Mouse (Mus musculus): ENCODE data around the gene Iqcc.
A peak's percentile ranks its signal among the peaks of the same experiment; 100 is the strongest.

Iqcc gene

DNA sequence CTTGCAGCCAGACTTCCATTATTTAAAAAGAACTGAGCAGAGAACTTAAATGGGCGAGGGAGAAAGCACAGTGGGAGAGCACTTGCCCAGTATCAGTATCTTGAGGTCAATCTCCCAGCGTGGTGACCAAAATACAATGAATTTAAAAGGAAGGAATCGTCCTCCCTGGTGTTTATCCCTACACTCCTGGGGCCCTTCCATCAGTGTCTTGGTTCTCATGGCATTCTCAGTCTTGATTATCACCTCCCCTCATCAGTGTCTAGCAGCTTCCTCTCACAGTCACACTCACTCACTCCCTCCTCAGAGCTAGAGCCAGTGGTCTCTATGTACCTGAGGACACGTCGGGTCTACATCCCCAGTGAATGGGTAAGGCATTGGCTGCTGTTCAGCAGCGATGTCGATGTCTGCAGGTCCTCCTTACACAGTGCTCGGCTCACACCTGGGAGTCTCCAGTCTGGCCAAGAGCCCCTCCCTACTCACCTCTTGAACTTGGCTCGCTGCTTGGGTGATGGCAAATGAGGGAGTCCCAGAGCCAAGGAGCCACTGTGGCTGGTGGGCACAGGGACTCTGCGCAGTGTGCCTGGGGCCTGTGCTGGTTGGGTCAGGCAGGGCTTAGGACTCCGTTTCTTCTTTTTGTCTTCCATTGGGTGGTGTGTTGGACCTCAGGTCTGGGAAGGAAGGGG, 3.4 kb upstream of the Iqcc start:
- no peak for DNase-seq (ENCODE audit: low read depth)

DNA sequence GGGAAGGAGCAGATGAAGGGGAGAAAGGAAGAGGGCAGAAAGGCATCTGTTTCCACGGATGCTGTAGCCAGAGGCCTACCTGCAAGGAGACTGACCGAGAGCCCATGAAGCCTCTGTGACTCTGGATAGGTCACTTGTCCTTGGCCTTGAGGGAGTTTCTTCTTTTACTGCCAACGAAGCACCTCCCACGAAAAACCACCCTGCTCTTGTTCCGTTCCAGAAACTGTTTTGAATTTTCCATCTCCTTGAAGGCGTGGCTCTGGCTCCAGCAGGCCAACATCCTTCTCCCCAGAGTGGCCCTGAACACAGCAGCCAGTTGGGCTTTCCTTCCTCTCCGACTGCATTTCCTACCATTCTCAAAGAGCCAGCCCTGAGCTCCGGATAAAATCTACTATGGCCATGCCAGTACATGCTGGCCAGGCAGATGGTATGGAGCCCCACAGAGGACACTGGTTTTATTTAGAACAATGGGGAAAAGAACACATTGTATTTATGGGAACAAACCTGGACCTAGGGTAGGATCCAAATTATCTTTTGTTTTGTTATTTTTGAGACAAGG, 2.5 kb upstream of the Iqcc start:
- DNase-seq (ENCODE audit: low read depth) = no peak

DNA sequence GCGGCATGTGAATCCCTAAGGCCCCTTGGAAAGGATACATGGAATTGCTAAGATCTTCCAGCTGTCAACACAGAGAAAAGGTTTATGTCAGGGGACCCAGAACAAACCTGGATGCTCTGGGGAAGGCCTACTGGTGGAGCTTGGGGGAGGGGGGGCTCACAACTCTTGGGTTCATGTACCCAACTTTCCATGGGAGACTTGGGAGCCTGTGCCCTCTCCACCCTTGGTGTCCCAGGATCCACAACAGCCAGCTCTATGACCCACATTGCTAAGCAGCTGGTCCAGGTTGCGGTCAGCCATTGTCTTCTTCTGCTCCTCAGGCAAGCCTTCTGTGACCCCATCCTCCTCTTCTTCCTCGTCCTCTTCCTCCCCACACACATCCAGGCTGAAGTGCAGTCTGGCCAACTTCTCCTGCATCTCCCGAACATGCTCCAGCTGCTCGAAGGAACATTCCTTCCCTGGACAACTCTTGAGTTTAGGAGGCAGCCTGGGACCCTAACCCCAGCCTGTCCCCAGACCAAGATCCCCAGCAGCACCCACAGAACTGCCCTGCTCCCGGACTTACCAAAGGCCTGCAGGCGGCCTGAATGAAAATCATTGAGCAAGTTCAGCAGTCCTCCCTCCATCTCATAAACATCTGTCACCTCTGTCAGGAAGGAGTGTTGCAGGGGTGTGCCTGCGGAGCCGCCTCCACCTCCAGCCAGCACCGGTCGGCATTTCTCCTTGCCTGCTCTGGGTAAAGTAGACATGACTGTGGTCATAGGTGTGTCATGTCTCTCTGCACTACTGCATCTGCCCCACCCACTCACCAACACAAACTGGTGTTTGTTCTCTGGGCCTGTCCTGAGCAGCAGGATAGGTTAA, 1.8 kb upstream of the Iqcc start:
- DNase-seq (ENCODE audit: low read depth) = no peak

DNA sequence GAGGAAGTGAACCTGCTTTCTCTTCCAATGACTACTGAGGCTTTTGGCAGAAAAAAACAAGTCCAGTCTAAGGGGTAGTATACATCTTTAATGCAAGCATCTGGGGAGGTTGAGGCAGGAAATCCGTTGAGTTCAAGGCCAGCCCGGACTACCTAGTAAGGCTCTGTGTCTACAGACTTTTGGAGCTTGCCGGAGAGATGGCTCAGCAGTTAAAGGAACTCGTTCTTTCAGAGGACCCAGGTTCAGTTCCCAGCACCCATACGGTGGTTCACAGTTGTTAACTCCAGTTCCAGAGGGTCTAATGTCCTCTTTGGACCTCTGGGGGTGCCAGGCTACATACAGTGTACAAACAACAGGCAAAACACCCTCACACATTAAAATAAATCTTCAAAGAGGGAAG, 868 bp downstream of the Iqcc start:
- no peak for DNase-seq (ENCODE audit: low read depth)

DNA sequence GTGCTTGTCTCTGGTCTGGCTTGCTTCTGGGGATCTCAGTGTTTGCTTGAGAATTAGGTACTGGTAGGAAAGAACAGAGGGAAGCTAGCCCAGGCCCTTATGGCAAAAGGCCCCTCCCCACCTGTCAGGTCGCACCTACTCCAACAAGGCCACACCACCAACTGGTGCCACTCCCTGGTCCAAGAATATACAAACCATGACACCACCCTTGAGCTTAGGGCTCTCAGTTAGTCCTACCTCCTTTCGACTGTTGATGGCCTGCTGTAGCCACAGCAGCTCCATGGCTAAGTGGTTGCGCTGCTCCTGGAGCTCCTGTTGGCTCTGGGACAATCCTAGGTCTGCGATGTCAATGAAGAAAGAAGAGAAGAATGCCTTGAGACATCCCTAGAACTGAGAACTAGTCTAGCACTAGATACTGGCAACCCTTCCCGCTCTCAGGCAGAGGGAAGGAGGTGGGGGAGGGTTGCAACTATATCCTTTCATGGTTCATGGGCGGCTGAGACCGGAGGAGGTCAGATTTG, 1.7 kb downstream of the Iqcc start:
- DNase-seq (ENCODE audit: low read depth) = no peak

DNA sequence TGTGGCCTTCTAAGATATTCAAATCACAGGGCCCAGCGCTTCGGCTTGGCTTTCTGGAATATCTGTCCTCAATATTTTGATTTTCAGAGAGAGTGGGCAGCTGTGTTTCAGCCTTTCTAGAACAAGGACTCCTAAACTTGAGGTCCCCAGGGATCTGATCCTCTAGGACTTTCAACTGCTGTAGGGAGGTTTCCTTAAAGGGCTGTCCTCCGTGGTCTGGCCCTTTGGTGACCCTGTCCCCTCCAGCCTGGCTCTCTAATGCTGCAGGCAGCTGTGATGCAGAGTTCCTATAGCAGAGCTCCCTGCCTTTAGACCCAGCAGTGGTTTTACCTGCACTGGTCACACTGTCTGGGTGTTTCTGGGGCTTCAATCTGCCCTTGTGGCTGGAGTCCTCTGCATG, 2.3 kb downstream of the Iqcc start:
- DNase-seq (ENCODE audit: low read depth) = no peak

DNA sequence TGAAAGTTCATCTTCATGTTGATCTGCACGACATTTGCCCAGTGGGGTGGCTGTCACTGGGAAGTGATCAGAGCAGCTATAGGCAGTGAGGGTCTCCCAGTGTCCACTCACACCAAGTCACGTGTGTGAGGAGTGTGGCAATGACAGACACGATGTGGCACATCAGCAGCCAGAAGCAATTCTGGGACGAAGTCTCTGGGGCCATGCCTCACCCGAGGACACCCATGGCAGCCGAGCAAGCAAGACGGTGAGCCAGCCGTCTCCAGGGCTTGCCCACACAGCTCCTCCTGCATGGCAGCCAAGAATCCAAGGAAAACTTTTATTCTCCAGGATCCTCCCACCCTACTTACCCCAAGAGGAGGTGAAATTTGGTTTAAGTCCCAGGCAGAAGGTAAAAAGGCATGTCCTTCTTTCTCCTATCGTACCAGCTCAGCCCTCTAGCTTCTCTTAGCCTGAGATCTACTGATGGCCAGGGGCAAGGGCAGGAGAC, 3.1 kb downstream of the Iqcc start:
- no peak for DNase-seq (ENCODE audit: low read depth)

DNA sequence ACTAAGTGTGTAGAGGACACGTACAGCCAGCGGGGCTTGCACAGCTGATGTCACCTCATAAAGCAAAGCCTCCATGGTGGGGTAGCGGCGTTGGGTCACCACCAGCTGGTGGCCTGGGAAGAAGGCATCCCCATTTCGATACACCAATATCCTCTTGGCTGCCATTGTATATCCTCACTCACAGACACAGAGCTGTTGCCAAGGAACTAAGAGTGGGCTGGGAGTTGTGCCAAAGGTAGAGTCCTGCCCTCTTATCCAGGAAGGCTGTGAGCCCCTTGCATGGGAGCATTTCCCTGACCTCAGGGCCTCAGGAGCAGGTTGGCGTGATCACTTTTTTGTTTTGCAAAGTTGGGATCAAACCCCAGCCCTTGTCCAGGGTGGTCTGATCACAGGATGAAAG, 4.8 kb downstream of the Iqcc start, which contains the start of gene Dcdc2b:
TSS of gene Dcdc2b (minus strand) at position 165 of the 400 bp plus-strand sequence.
- DNase-seq (ENCODE audit: low read depth) = peak; percentile 31

DNA sequence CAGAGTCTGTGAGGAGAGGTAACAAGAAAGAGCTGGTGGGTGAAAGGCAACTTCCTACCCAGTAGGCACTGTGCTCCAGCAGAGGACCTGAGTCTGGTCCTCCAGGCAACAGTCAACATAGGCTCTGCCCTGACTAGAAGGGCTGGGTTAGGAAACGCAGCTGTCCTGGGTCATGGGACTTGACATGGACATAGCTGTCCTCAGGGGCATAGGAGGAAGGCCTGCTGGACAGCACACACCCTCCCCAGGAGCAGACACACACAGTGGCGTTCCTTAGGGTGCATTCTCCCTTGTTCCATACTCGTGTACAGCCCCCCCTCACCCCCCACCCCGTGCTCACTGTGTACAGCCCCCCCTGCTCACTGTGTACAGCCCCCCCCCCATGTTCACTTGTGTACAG, 8.4 kb downstream of the Iqcc start:
- no peak for DNase-seq (ENCODE audit: low read depth)

DNA sequence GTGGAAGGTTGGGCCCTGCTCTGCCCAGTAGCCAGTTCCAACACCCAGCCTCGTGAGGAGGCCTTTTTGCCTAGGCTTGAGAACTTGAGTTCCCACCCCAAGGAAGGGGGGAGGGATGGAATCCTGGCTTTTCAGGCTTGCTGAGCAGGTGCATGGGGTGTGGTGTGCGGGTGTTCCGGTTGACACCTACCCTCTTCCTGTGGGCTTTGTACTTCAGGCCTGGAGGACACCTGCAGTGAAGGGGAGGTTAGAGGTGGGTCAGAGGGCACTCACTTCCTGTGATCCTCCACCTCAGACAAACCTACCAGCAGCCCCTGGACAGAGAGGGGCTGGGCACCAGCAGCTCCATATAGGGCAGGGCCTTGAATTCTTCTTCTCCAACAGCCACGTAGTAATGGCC, 8.9 kb downstream of the Iqcc start:
- DNase-seq (ENCODE audit: low read depth) = no peak

DNA sequence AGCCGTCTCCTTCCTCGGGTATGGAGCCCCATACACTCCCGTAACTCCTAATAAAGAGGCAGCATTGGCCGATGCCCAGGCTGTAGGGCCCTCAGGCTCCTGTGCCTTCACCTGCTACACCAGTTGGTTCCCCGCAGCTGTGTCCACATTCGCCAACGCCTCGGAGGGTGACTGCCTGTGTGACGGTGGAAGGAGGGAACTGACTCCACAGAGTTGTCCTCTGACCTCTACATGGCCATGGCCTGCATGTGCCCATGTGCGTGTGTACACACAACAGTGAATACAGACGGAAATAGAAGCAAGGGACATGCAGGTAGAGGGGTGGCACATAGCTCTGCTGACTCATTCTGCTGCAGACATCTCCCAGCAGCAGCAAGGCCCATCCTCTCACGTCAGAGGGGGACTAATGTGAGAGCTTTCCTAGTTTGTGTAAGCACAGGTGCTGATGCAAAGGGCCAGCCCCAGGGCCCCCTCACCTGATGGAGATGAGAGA, 9.7 kb downstream of the Iqcc start:
- DNase-seq (ENCODE audit: low read depth) = no peak

DNA sequence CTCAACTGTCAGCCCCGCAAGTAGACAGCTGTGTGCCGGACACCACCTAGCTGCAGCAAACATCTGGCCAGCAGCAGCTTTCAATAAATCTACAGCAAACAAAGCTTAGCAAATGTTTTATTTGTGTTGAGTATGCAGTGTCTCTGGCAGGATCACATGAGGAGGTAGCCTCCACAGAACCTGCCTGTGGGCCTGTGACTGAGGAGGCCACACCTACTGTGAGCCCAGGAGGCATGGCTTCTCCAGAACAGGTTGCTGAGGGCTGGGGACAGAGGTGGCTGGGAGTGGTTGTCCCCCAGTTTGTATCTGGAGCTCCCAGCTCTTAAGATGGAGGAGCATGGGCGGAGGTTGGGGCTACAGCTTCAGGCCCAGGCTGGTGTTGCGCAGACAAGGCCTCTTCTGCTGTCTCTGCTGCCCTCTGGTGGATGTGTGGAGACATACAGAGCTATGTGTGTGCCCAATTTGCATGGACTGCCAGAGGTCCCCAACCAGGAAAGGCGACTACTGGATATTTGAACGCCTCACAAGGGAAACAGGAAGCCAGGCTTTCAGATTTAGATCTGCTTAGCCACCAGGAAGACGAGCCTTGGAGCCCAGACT, 10.4 kb downstream of the Iqcc start:
- DNase-seq (ENCODE audit: low read depth) = peak; percentile 95

DNA sequence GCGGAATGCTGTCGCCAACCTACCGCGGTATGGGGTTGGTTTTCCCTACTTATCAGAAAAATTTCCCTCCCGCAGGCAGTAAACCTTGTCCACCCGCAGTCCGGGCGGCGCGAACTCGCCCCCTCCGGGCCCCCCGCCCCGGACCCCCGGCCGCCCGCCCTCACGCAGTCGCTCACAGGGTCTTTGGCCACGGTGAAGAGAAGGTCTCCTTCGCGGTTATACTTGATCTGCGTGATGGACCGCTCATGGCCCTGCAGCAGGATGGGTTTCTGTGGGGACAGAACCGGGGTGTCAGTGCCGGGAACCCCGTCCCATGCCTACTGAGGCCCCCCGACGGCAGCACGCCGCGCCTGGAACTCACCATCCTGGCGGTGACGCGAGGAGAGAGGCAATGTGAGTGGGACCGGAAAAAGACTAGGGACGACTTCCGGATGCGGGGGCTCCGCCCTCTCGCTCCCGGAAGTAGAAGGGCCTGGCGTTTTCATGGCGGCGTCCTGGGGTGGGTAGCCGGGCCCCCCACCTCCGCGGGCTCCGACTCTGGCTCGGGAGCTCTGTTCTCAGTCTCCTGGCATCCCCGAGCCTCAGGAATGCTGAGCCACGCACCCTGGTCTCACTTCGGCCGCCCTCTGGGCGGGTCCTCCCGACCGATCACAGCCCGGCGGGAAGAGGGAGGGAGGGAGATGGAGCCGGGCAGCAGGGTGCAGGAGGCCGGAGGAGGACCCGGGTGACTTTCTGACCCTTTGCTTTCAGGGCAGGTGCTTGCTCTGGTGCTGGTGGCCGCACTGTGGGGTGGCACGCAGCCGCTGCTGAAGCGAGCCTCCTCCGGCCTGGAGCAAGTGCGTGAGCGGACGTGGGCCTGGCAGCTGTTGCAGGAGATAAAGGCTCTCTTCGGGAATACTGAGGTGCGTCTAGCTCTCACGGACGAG, 18.4 kb downstream of the Iqcc start, which contains the start of the genes Eif3i and Tmem234:
TSS of gene Eif3i (minus strand) at position 416 of the 926 bp plus-strand sequence.
TSS of gene Tmem234 (plus strand) at position 436 of the 926 bp plus-strand sequence.
- peak; percentile 90 for DNase-seq (ENCODE audit: low read depth)

DNA sequence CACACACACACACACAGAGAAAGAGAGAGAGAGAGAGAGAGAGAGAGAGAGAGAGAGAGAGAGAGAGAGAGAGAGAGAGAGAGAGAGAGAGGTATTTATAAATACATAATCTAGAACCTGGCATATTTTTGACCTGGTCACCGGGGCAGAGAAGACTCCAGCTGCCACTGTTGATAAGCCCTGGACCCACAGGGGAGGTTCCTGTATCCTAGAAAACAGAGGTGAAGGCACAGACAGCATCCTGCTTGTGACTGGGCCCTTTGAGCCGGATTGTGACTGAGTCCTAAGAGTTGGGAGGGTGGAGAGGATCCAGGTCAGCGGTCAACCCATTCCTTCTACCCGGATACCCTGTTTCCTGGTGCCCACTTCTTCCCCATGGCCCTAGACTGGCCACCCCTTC, 30.0 kb downstream of the Iqcc start:
- no peak for DNase-seq (ENCODE audit: low read depth)

DNA sequence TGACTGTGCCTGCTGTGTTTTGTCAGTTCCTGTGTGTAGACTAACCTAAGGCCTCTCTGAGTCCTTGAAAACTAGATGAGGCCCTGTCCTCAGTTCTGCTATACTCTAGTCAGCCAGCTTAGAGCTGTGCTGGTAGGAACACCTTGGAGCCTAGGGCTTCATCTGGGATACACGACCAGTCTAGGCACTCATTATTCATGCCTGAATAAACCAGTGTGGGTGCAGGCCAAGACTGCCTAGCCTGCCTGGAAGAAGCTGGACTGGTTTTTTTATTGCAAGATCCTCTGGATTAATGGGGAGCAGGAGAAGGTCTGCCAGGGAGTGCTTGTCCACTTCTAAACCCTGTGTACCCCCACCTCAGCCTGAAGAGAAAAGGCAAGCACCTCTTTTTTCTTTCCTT, 32.0 kb downstream of the Iqcc start:
- DNase-seq (ENCODE audit: low read depth) = no peak

DNA sequence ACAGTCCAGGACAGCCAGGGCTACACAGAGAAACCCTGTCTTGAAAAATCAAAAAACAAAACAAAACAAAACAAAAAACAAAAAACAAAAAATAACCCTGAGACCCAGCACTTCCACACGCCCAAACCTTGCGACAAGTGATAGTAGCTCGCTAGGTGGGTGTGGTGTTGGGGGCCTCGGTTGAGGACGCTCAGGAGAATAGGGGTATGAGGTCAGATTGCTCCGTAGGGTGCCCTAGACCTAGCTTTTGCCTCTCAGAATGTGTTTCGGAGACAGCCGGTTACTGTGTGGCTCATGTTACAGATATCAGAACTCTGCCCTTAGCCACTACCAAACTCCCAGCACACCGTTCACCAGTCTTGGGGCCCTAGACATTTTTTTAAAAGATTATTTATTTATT, 33.1 kb downstream of the Iqcc start:
- no peak for DNase-seq (ENCODE audit: low read depth)

DNA sequence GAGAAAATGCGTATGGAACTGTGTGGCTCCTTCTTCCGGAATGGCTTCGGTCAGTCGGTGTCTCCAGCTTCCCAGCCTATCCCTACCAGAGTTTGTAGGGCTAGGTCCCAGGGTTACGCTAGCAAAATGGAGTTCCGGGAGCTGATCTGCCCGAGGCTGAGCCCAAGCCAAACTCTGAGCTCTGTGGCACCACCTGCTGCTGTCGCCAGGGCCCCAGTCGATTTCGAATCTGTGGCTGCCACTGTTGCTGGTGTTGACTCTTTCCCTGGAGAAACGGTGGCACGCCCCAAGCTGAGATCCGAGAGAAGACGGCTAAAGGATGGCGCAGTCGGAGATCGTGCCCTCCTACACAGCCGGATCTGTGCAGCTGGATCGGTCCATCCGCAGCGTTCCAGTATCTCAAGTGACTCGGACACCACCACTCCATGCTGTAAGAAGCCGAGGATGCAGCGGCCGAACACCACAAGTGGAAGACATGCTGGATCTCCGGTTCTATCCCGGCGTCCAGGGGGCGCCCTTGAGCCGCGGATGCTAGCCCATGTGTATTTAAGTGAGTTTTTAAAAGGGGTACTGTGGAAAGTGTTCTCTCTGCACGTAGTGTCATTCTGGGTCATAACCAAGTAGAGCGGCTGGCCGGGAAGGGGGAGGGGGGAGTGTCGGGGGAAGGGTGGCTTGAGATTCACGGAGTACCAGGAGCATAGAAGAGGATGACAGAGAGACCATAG, 33.9 kb downstream of the Iqcc start:
- DNase-seq (ENCODE audit: low read depth) = peak; percentile 82

DNA sequence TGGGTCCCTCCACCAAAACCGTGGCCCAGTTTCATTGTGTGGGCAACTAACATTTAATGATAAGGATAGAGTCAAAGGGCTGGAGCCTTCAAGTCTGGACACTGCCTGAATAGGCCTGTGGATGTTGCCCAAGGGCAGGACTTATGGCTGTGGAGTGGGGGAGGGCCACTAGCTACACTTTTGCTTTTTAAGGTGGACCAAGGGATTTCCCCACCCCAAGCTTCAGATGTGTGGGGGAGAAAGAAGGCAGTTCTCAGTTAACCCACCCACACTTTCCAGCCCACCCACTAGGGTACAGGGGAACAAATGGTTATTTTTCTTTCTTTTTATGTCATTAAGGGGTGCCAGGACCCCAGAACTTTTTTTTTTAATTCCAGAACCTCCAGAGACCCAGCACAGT, 34.5 kb downstream of the Iqcc start:
- DNase-seq (ENCODE audit: low read depth) = no peak

DNA sequence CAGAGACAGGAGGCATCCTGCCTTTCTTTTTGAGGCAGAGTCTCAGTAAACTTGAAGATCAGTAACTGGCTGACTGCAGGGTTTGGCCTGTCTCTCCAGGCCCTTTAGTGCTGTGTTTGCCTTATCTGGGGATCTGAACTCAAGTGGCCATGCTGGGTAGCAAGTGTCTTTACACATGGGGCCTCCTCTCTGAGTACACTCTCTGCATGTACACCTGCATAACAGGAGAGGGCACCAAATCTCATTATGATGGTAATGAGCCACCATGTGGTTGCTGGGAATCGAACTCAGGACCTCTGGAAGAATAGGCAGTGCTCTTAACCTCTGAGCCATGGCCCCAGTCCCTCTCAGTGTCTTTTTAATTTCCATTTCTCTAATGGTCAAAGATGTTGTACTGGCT, 36.6 kb downstream of the Iqcc start:
- no peak for DNase-seq (ENCODE audit: low read depth)

DNA sequence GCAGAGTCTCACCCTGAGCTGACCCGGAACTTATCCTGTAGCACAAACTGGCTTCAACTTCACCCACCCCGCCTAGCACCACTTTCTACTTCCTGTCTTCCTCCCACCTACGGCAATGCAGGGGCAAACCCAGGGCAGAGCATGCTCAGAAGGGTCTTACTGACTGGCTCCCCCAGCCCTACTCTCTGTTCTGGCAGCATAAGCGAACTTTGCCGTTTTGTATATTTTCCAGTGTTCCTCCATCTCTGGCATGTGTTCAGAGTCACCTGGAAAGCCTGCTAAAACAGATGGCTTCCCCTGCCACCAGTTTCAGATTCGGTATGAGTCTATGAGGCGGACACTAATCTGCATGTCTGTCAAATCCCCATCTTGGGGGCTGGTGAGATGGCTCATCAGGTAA, 38.6 kb downstream of the Iqcc start:
- no peak for DNase-seq (ENCODE audit: low read depth)
